Mouse (Mus musculus) megakaryocyte, embryonic 14.5 days (primary cell): Measurements from ENCODE around the gene Tmcc3.

Experiments
- FLI1 ChIP-seq: IDR thresholded peaks from 2 replicates; pipeline ENCODE4 v1.6.1; 2012; ENCODE audit warnings: low read length, inconsistent platforms, mixed read lengths
- GATA1 ChIP-seq: IDR thresholded peaks from 3 replicates; pipeline ENCODE4 v1.6.1; 2012; ENCODE audit warnings: mixed read lengths, low read length, inconsistent platforms, borderline replicate concordance

DNA sequence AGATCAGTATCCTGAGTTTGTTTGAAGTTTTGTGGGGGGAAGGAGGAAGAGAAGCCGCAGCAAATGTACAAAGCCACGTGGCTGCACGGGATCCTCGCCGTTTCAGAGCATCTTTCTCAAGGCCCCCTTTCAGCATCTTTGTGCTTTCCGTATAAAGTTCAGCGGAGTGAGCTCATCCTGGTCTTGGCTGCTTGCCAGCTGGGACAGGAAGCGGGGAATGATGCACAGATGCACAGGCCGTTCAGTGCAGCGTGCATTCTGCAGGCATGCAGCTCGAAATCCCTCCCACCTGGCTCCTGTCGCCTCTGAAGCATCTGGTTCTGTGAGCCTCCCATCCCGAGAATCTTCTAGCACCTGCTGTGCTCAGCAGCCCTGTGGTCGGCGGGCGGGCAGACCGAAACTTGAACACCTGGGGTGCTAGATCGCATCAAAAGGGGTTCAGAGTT, 212.0 kb downstream of the Tmcc3 start:
- no peak for TF ChIP-seq FLI1
- no peak for TF ChIP-seq GATA1
